Mouse (Mus musculus): ENCODE results near the gene Pik3r1. TPM values are rescaled to one million over a fixed set of nuclear protein-coding genes. Genes with fewer than 3 reads are reported as not detected.

The Pik3r1 gene
- polyA plus RNA-seq, 1 experiment: 38.5 TPM

DNA sequence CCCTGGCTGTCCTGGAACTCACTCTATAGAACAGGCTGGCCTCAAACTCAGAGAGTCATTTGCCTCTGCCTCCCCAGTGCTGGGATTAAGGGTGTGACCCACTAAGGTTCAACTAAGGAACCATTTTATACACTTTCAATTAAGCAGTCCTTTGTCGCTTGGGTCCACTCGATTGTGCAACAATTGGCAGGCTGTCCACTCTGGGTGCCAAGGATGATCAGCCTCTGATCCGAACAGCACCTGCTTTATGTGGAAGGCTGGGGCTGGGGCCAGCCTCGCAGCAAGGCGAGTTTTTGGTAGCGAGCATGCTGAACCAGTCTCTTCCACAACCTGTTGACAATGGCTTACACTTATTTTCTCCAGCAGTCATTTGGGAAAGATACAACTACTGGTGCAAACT is 29.2 kb downstream of the Pik3r1 start:
- peak; percentile 52 for DNase-seq (ENCODE audit: low read depth)

DNA sequence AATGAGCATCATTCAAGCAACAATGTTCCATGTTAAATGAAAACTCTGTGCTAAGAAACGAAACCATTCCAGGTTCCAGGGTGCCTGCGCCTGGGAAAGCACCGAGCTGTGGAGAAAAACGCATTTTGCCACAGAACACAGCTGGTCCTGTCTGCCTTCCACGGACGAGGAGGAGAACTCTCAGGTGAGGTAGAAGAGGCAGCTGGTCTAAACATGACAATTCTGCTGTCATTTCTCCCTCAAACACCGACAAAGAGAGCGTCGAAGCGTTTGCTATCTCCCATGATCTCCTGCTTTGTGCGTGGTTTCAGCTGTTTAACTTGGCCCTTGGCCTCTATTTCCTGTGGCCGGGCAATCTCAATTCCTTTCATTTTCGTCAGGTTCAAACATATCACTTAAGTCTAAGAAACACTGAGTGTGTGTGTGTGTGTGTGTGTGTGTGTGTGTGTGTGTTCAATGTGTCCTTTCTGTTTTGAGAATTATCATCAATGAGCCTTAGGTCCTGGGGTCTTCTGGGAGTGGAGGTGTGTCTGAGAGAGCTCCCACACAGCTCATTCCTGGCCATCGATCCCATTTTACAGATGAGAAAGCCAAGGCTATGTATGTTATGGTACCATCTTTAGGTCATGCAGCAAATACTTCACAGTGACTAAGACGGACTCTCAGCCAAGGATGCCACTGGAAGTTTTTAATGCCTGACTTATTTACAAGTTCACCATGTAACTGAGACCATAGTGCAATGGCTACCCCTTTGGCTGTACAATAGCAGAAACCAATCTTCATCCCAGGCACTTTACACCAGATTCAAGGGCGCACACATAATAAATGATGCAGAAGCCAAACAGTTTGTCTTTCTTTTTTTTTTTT is 31.3 kb downstream of the Pik3r1 start:
- no peak for DNase-seq (ENCODE audit: low read depth)

DNA sequence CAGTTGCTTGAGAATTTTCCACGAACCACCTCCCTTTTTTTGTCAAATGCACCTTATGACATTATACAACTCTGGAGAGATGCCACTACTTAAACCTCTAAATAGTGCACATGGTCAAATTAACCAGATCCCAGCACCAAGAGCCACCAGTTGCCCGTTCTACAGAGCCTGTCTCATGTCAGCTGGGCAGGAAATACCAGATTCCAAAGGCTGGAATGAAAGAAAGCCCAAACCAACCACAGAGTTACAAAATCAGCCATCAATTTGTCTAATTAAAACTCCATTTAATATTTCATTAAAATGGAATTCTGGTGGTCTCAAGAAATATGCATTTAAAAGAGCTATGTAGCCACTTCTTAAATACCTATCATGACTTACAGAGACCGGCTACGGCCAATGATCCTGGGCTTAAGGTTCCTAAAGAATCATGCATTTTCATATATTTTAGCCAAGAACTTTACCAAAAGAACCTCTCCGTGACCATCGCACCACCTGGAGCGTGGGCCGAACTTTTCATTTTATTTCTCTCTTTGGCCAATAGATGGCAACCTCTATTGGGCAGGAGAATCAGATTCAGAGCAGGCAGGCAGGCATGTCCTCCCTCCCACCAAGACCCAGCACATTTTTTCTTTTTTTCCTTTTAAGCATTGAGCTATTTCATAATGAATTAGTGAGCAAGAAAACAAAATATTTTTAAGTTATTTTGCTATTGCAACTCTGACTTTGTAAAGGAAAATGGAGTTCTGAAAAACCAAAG is 32.5 kb downstream of the Pik3r1 start:
- no peak for DNase-seq (ENCODE audit: low read depth)

DNA sequence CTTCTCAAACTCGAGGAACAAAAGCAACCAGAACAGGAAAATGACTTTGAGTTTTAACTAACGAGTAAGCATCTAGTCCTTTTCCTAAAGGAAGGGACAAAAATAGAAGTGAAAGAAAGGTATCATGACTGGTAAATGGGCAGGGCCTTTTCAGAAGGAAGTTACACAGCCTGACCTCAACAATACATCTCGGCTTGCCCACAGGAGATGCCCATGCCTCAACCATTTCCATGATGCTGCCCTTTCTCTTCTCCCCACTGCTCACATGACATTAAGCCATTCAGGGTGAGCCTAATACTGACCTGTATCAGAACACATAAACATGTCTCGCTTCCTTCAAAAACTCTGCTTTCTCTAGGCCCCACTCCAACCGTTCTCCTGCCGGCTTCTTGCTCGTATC is 33.8 kb downstream of the Pik3r1 start:
- no peak for DNase-seq (ENCODE audit: low read depth)

DNA sequence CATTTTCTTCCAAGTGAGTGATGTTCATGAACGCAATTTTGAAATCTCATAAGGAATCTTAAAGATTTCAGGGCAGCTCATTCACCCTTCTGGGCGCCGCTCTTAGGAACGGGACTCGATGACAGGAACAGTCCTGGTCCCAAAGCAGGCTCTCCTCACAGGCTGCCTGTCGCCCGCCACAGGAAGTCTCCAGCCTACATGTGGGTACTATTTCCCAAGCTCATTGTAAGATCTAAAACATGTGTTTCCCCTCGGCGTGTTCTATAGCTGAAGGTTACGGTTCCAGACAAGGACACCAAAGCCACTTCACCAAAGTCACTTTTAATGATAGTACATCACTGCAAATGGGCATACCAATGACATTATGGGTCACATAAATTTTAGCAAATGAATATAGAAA is 35.3 kb downstream of the Pik3r1 start:
- DNase-seq (ENCODE audit: low read depth): no peak

DNA sequence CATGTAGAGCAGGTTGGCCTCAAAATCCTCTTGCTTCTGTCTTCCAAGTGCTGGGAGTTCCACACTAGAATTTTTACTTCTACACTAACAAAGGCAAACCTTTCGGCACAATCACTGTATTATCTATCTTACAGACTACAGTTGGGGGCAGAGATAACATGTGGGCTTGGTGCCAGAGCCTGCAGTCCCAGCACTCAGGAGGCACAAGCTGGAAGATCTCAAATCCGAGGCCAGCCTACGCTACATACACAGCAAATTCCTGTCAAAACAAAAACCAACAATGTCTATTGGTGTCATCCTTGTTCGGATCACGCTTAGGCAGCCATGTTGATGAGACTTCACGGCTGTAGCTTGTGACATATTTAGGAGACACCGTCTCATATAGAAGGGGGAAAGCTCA is 36.2 kb downstream of the Pik3r1 start:
- DNase-seq (ENCODE audit: low read depth): no peak

DNA sequence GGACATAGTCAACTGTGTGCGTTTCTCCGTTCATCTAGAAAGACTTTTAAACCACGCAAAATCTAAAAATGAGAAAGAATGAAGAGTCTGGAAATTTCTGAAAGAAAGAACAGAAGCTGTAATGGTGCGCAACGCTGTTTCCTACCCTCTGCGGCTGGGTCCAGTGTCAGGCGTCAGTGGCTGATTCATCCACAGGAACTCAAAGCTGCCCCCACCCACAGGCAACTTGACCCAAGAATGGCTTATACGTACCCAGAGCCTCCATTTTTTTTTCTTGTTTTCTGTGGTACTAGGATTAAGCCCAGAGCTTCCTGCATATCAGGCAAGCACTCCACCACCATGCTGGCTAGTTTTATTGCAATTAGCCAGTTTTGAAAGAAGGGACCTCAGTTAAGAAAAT is 37.7 kb downstream of the Pik3r1 start:
- DNase-seq (ENCODE audit: low read depth): no peak

DNA sequence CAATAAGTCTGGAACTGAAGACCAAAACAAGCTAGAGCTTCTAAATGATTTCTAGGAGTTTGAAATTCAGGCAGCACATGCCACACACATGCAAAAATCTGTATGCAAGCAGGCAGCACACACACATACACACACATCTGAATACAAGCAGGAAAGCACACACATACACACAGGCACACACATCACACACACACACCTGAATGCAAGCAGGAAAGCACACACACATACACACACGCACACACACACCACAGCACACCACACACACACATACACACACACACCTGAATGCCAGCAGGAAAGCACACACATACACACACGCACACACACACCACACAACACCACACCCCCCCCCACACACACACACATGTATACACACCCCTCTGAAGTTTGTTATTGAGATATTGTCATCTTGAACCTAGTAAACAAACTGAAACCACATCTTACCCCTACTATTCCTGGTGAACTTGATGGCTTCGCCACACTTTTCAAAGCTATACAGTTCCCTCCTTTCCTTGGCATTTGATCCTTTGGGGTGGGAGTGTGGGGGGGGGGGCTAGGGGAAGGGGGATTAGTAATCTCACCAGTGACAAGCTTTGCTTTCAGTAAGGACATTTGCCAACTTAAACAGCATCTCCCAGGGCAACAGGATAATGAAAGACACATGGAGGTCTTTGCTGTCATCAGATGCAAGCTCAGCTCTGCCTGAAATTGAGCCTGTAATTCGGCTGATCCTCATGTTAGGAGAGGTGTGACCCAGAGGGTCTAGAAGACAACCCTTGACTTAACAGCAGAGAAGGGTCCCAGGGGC is 38.6 kb downstream of the Pik3r1 start:
- DNase-seq (ENCODE audit: low read depth): no peak

DNA sequence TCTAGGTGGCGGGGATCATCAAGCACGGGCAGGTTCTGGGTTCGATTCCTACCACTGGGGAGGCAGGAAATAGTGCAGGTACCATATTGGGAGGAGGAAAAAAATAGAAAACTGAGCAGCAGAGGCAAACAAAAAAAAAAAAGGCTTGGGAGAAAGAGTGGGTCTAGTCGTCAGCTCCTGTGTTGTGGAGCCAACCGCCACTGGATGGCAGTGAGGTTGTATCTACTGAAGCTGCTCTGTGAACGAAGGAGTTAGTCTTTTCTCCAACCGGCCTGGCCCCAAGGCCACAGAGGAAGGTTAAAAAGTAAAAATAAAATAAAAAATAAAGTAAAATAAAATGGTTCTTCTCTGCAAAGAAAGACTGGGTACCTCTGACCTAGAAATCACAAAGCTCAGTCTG is 39.2 kb downstream of the Pik3r1 start:
- DNase-seq (ENCODE audit: low read depth): no peak

DNA sequence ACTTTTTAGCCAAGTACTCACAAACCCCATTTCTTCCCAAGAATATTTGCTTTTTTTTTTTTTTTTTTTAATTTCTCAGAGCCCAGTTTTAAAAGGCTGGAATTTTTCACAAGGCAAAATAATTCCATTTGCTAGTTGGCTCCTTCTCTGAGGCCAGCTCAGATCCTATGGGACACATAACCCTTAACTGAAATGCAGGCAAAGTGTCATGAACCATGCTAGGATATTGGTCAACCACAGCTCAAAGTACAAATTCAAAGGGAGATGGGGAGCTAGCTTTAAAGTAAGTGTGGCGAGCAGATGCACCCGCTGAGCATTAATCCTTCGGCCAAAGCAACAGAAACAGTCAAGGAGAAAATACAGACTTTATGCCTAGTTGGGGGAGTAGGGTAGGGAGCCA is 39.7 kb downstream of the Pik3r1 start:
- DNase-seq (ENCODE audit: low read depth): no peak

DNA sequence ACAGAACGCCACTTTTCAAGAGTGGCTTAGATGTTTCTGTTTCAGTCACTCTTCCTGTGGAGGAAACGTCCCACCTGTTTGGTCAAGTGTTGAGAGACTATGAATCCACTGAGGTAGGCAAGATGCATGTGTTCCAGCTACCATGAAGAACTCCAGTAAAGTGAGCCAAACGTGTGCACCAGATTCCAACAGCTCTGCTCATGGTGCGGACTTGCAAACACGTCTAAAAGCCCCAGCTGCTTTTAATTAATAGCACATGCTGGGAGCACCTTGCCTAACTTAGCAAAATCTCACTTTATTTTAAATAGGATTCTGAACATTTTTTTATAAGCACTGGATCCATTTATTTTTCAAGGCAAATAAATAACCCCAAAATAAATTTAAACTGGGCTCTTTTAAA is 40.2 kb downstream of the Pik3r1 start:
- no peak for DNase-seq (ENCODE audit: low read depth)

DNA sequence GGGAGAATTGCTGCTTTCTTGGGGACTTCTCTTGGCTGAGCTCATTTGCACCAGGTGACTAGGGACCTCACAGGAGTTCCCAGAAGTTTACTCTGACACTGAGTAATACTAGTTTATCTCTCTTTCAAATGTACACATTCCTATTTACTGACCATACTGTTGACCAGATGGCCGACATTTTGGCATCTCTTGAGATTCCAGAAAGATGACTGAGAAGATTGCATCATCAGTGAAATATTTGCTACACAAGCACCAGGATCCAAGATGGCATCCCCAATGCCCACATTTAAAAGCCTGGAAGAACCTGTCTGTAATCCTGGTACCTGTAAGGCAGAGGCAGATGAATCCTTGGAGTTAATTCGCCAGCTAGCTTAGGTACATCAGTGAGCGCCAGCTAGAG is 41.1 kb downstream of the Pik3r1 start:
- DNase-seq (ENCODE audit: low read depth): no peak

DNA sequence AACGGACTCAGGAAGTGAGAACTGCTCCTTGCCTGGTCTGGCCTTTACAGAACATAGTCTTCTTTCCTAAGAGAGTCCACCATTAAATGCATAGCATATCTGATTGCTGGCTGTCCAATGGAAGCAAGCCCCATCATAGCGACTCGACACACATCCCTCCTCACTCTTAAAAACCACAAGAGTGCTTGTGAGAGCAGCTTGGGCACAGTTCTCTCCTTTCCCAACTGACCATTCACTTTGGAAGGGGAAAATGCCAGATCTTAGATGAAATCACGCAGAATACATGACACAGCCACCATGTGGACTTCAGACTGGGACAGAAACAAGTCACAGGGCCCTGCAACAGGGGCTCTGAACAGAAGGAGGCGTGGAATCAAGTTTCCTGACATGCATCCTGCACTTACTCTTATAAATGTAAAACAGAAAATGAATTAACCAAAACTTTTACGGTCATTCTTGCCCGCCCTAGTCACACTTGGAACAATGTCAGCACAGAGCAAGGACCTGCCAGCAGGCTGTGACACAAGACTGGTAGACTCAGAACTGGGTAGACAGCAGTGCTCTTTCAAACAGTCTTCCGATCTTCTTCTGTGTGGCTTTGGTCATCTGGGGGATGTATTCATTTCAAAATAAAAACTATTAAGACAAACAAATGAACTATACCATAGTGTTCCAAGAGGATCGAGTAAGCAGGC is 46.0 kb downstream of the Pik3r1 start:
- no peak for DNase-seq (ENCODE audit: low read depth)

DNA sequence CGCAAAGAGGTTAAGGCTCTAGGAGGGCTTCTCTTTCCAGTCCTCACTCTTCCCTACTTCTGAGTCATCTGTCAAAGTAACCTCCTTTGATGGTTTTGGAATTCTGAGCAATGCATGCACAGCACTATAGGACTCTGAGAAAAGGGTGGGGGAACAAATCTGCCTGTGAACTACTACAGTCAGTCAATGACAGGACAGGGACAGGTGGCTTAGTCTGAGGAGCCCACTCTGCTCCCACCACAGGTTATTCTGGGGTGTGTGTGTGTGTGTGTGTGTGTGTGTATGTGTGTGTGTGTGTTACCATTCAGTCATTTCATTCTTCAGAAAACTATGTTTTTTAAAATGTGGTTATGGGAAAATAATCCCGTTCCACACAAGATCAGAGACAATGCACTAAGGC is 46.9 kb downstream of the Pik3r1 start:
- DNase-seq (ENCODE audit: low read depth): no peak

DNA sequence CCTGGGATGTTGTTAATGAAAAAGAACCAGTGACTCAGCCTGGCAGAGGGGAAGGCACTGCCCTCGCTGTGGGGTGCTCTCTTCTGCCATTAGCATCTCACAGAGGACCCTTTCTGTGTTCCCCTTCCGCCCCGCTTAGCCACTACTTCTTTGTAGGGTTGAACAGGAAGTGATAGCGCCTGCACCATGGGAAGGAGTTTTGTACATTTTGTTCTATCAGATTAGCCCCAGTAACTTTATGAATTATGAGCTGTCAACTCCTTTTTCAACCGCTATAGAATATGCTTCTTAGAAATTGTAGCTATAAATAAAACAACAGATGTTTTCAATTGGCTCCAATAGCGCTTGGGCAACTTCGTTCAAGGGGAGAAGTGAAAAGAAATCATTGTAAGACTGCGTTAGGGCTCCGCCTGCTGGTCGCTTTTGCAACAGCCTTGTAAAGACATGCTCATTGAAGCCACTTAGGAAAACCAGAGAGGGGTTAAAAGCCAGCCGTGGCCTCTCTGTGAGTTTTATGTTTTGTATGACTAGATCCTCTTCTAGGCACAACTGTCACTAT is 48.6 kb downstream of the Pik3r1 start:
- DNase-seq (ENCODE audit: low read depth): no peak

DNA sequence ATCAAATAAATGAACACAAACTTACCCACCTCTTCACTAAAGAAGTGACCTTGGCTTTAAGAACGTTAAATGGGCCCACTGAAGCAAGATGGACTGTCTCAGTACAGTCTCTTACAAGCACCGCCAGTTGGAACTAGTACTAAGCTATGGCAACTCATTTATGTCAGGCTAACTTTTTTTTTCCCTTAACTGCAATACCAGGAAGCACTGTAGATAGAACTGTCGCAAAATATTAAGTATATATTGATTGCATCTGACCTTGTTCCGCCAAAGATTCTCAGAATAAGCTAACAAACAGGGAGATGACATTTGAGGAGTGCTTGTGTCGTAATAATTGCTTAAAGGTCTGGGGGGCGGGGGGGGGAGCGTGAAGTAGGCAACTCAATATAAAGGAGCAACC is 49.3 kb downstream of the Pik3r1 start:
- no peak for DNase-seq (ENCODE audit: low read depth)

DNA sequence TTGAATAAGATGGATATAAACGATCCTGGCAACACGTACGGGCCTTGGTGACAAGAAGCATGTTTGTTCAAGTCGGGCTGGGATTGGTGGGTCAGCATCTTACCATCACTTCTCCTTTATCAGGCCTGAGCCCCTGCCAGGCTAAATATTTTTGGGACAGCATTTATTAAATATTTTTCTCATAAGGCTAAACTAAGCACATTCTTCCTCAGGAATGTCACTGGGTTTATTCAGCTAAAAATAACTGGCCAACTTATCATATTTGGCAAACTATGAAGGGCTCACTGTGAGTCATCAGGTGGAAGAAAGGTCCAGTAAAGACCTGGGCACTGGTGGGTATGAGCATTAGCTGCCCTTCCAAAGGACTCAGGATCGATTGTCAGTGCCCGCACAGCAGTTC is 50.2 kb downstream of the Pik3r1 start:
- DNase-seq (ENCODE audit: low read depth): no peak

DNA sequence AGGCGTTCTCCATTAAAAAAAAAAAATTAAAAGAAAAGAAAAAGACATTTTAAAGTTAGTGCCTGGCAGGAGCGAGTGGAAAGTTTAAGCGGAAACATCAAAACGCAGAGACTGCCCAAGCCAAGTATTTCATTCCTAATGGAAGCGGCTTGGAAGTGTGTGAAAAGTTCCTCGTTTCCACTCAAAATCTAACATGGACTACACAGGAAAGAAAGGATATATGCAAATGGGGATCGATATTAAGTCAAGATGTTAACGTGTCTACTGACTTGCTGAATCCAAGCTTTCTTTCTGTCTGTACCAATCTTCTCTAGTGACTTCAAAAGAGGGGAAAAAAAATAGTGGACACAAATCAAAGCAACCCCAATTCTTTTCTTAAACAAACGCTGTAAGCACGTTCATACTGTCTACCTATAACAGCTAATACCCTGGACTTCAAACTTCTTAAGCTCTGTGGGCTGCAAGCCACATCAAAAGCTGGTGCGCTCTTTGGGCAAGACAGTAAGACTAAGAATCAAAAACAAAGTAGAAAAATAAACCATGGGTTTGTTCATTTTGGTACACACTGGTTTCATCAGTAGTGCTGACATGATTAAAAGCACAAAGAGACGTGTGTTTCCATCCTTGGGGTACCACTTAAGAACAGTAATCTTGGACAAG is 54.5 kb downstream of the Pik3r1 start:
- DNase-seq (ENCODE audit: low read depth): no peak

DNA sequence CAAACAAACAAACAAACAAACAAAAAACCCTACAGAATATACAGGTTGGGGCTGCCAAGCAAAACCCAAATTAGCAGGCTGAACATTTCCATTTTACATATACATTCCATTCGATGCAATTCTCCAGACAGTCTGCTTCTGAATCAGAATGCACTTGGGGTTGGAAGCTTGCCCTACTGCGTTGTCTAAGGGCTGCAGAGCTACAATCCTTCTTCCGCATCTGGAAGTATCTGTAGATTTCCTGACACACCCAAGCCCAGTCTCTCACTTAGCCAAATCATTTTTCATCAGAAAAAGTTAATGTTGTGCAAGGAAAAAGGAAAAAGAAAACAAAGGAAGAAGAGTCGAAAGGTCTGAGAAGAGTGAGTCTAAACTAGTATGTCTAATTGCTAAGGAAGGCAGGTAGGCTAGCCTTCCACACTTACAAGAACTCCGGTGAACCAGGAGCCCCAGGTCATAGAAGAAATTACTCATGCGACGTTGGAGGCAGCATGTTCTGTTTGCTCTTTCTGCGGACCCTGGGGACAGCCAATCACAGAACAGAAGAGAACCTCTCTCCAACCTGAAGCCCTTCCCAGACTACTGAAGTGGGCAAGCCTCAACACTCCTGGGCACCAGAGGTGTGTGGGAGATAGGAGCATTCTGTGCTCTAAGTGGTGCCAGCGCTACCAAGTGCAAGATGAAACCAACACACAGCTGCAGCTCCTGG is 55.1 kb downstream of the Pik3r1 start:
- no peak for DNase-seq (ENCODE audit: low read depth)

DNA sequence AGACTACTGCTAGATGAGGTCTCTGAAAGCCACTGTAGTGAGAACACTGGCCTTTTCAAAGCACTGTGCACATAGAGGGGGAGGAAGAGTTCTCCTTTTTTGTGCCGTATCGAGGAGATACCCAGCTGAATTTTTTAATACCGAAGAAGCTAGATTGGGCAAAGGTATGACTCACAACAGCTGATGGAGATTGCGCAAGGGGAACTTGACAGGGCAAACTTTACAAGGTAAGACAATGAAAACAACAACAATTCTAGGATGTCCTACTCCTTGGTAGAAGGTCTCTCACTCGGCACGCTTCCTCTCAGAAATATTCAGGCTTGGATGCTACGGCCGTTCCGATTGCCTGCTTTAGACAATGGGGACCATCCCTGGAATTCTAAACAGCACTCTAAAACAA is 55.9 kb downstream of the Pik3r1 start:
- no peak for DNase-seq (ENCODE audit: low read depth)

All from gonadal fat pad, adult 2 months (tissue).